Mouse (Mus musculus) ES-E14 (cell line): ENCODE measurements around the gene Cers6.

Source experiments
- CHD2 ChIP-seq: IDR thresholded peaks from 2 replicates; pipeline ENCODE4 v1.6.1; 2014; ENCODE audit warnings: mild to moderate bottlenecking, low read depth, low read length, inconsistent platforms
- MAFK ChIP-seq: IDR thresholded peaks from 2 replicates; pipeline ENCODE4 v1.6.1; 2014; ENCODE audit warnings: mild to moderate bottlenecking, low read depth, low read length, inconsistent platforms; ENCODE audit not compliant: insufficient read depth
- ZC3H11A ChIP-seq: IDR thresholded peaks from 2 replicates; pipeline ENCODE4 v1.6.1; 2012; ENCODE audit warnings: low read depth, mild to moderate bottlenecking, inconsistent platforms, low read length, borderline replicate concordance

DNA sequence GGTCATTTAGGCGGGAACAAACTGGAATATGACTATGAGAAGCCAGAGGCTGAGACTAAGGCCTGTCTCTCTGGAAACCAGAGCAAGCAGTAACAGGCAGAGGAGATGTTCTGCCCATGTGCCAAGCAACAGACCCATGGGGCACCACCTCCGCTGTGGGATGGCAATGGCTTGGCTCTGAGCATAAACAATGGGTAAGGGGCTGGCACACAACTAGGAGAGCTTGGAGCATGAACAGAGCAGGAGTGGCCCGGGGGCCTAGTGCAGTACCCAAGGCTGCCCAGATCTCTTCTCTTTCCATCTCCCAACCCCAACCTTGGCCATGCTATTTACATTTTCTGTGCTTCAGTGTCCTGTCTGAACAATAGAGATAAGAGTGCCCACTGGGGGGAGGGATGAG, 237.5 kb downstream of the Cers6 start:
- no peak for TF ChIP-seq CHD2
- no peak for TF ChIP-seq MAFK
- no peak for TF ChIP-seq ZC3H11A
